Comparison of ENCODE assay signal across 13 mouse cellular contexts in genomic region chr5:138883573-138883972, GRCm38 (mm10).
"Had no signal": no experiment of that assay in that cellular context is flagged by ENCODE, and none has a peak within 500 bp of the region (broad histone marks: within the 10 kb centered on the region; RNA-seq: fewer than 3 reads in every experiment).

No protein-coding gene starts in this region.

- H3K9me3 ChIP-seq: limb, embryonic 12.5 days; midbrain, embryonic 15.5 days; neural tube, embryonic 12.5 days; stomach, embryonic 15.5 days had no signal

- ATAC-seq: midbrain, embryonic 15.5 days had no signal

- H3K36me3 ChIP-seq: limb, embryonic 12.5 days; midbrain, embryonic 15.5 days; neural tube, embryonic 12.5 days; stomach, embryonic 15.5 days had no signal

- H3K4me2 ChIP-seq: limb, embryonic 12.5 days; midbrain, embryonic 11.5 days; midbrain, embryonic 15.5 days; neural tube, embryonic 12.5 days; stomach, embryonic 15.5 days had no signal

- H3K27me3 ChIP-seq: midbrain, embryonic 15.5 days; neural tube, embryonic 12.5 days; stomach, embryonic 15.5 days had no signal

- H3K27ac ChIP-seq: left cerebral cortex, adult 2 months; limb, embryonic 12.5 days; liver, embryonic 14.5 days; midbrain, embryonic 15.5 days; neural tube, embryonic 12.5 days; stomach, embryonic 15.5 days had no signal

- H3K4me1 ChIP-seq: midbrain, embryonic 15.5 days; neural tube, embryonic 12.5 days; stomach, embryonic 15.5 days had no signal

- H3K9ac ChIP-seq: limb, embryonic 12.5 days; liver, embryonic 14.5 days; midbrain, embryonic 15.5 days; neural tube, embryonic 12.5 days; stomach, embryonic 15.5 days had no signal

- DNase-seq: kidney, adult 8-10 months; kidney, postnatal 25 days; lung, adult 18-20 months; right cerebral cortex, postnatal 4 days; spleen, adult 18-20 months; thymus, postnatal 4 days had no signal

- H3K4me3 ChIP-seq: left cerebral cortex, adult 2 months; limb, embryonic 12.5 days; midbrain, embryonic 15.5 days; neural tube, embryonic 12.5 days; stomach, embryonic 15.5 days had no signal
